Mouse (Mus musculus) MEL (cell line): ENCODE measurements around the gene Tsen2.

Experiments used
- EP300 ChIP-seq, 2 experiments: IDR thresholded peaks; 2 replicates each; pipeline ENCODE4 v1.6.1; 2011; ENCODE audit warnings: improper control_type of control experiment in 2 of 2, low read length in 2 of 2, low read depth in 1 of 2, mild to moderate bottlenecking in 1 of 2
- HCFC1 ChIP-seq: IDR thresholded peaks from 2 replicates; pipeline ENCODE4 v1.6.1; 2012; ENCODE audit warnings: low read depth, mild to moderate bottlenecking, inconsistent platforms, low read length, improper control_type of control experiment, moderate library complexity
- POLR2A ChIP-seq, 2 experiments: IDR thresholded peaks; 2 replicates each; pipeline ENCODE4 v1.6.1; 2011 to 2012; ENCODE audit warnings: low read length in 2 of 2, mild to moderate bottlenecking in 2 of 2, control low read depth in 1 of 2, improper control_type of control experiment in 1 of 2, low read depth in 1 of 2, moderate library complexity in 1 of 2; ENCODE audit not compliant: control insufficient read depth in 1 of 2, insufficient read depth in 1 of 2, poor library complexity in 1 of 2
- TAL1 ChIP-seq: IDR thresholded peaks from 2 replicates; pipeline ENCODE4 v1.6.1; 2012; ENCODE audit warnings: mild to moderate bottlenecking, inconsistent platforms, low read length, moderate library complexity, mixed read lengths
- TBP ChIP-seq: IDR thresholded peaks from 2 replicates; pipeline ENCODE4 v1.8.0; 2011; ENCODE audit warnings: low read depth, low read length, improper control_type of control experiment
- TCF12 ChIP-seq: IDR thresholded peaks from 2 replicates; pipeline ENCODE4 v1.6.1; 2014; ENCODE audit warnings: low read depth, mild to moderate bottlenecking, inconsistent platforms, low read length, improper control_type of control experiment, moderate library complexity
- UBTF ChIP-seq: IDR thresholded peaks from 2 replicates; pipeline ENCODE4 v1.6.1; 2012; ENCODE audit warnings: low read depth, mild to moderate bottlenecking, inconsistent platforms, low read length, improper control_type of control experiment, moderate library complexity, borderline replicate concordance; ENCODE audit not compliant: insufficient read depth

DNA sequence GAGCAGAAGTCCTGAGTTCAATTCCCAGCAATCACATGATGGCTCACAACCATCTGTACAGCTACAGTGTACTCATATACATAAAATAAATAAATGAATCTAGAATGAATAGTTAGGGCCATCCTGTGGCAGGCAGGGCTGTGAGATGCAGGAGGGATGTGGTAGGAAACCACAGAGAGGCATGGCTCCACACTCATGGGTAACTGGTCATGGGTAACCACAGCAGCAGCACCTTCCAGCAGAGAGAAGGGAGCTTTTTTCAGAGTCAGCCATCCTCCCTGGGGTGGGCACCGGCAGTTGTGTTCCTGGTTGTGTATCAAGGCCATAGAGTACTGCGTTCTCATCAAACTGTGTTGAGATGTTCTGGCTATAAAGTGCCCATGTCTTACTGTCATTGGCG is 50.0 kb downstream of the Tsen2 start:
- no peak for TF ChIP-seq TBP
- no peak for TF ChIP-seq EP300 (IDR thresholded peaks at IDR 0.05; ENCODE audit: low read depth in 1 of 2, low read length in 2 of 2)
- TF ChIP-seq POLR2A (IDR thresholded peaks at IDR 0.05; ENCODE audit: control insufficient read depth in 1 of 2, insufficient read depth in 1 of 2, low read depth in 1 of 2, low read length in 2 of 2, poor library complexity in 1 of 2) = no peak
- no peak for TF ChIP-seq TCF12
- no peak for TF ChIP-seq UBTF
- no peak for TF ChIP-seq HCFC1
- no peak for TF ChIP-seq TAL1
